Mouse (Mus musculus) megakaryocyte, embryonic 14.5 days (primary cell): ENCODE results near the gene BC017158. TPM values are rescaled to one million over a fixed set of nuclear protein-coding genes. Genes with fewer than 3 reads are reported as not detected.
A peak's percentile ranks its signal among the peaks of the same experiment; 100 is the strongest.

ENCODE experiments used
- H3K27me3 ChIP-seq: replicated peaks from 2 replicates; pipeline ENCODE3; 2012; ENCODE audit warnings: inconsistent platforms
- H3K36me3 ChIP-seq: replicated peaks from 2 replicates; pipeline ENCODE3; 2012; ENCODE audit warnings: low read length, inconsistent platforms, mixed read lengths
- H3K4me1 ChIP-seq: 2 replicates; pipeline ENCODE4 v1.6.1; 2012; ENCODE audit warnings: inconsistent platforms
- H3K4me3 ChIP-seq: replicated peaks from 2 replicates; pipeline ENCODE3; 2012; ENCODE audit warnings: moderate library complexity, mild to moderate bottlenecking, inconsistent platforms
- H3K9me3 ChIP-seq: 2 replicates; pipeline ENCODE4 v1.6.1; 2012; ENCODE audit warnings: inconsistent platforms
- FLI1 ChIP-seq: IDR thresholded peaks from 2 replicates; pipeline ENCODE4 v1.6.1; 2012; ENCODE audit warnings: low read length, inconsistent platforms, mixed read lengths
- GATA1 ChIP-seq: IDR thresholded peaks from 3 replicates; pipeline ENCODE4 v1.6.1; 2012; ENCODE audit warnings: mixed read lengths, low read length, inconsistent platforms, borderline replicate concordance
- polyA plus RNA-seq: library from polyadenylated mRNA; stranded (reverse); fragments of >175 nt; gene quantifications from 2 replicates; pipeline ENCODE4 v1.2.3, GENCODE M21; 2012; ENCODE audit warnings: low replicate concordance; ENCODE audit not compliant: insufficient read depth

BC017158 gene
- polyA plus RNA-seq, 1 experiment = 21.3 TPM

DNA sequence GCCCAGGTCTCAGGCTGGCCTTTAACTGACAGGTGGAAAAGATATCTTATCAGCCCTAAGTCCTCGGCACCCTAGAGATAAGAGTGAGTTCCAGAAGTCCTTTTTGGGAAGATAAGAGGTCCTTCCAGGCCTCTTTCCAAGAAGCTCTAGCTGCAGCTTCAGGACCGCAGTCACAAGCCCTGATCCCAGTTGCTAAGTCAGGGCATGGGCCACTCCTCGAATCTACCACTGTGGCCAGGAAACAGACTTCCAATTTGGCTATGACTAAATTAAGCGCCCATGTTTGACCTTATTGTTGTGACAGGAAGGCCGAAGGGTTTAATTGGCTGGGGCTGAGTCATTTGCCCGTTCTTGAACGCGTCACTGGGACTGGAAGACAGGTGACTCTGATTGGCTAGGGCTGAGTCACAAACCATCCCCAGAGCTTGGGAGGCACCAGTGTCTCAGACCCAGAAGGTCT is 12.3 kb upstream of the BC017158 start:
- no peak overlapping the region for H3K4me3 ChIP-seq
- TF ChIP-seq FLI1 (no peak), GATA1 (no peak)
- peaks cover 32% of the 10 kb centered on the region for H3K27me3 ChIP-seq
- peaks cover 46% of the 10 kb centered on the region for H3K4me1 ChIP-seq
- H3K9me3 ChIP-seq = no peaks in the 10 kb centered on the region
- no peaks in the 10 kb centered on the region for H3K36me3 ChIP-seq

- no peaks in the 10 kb centered on the region for H3K9me3 ChIP-seq
- peaks cover 46% of the 10 kb centered on the region for H3K4me1 ChIP-seq
- H3K4me3 ChIP-seq = no peak overlapping the region
- TF ChIP-seq FLI1 = no peak
- no peaks in the 10 kb centered on the region for H3K36me3 ChIP-seq
- H3K27me3 ChIP-seq = peaks cover 29% of the 10 kb centered on the region
These were observed 11.8 kb upstream of the BC017158 start for GRCm38 (mm10) chr7:128309776-128310175.

DNA sequence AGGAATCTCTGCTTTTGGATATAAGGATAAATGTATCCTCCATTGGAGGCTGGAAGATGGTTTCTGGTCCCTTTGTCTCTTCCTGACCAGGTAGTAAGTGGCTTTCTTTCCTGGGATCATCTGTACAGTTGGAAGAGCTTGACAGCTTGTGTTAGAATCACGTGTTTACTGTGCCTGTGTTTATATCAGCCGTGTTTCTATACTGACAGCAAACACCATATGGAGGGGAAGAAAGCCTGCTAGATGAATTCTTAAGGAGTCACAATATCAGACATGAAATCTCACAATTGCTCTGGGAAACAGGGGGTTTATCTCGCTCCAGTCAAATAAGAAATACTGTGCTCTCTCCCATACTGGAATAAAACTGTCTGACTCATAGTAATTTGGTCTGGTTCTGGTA is 11.2 kb upstream of the BC017158 start:
- no peak overlapping the region for H3K4me3 ChIP-seq
- peaks cover 46% of the 10 kb centered on the region for H3K4me1 ChIP-seq
- H3K9me3 ChIP-seq = no peaks in the 10 kb centered on the region
- TF ChIP-seq GATA1 (no peak), FLI1 (no peak)
- H3K27me3 ChIP-seq = peaks cover 24% of the 10 kb centered on the region
- H3K36me3 ChIP-seq = no peaks in the 10 kb centered on the region

GRCm38 (mm10) chr7:128307851-128308250 is 9.9 kb upstream of the BC017158 start:
- peaks cover 40% of the 10 kb centered on the region for H3K4me1 ChIP-seq
- H3K36me3 ChIP-seq = no peaks in the 10 kb centered on the region
- TF ChIP-seq FLI1 = no peak
- TF ChIP-seq GATA1 = no peak
- H3K4me3 ChIP-seq = no peak overlapping the region
- H3K27me3 ChIP-seq = peaks cover 22% of the 10 kb centered on the region
- H3K9me3 ChIP-seq = no peaks in the 10 kb centered on the region

DNA sequence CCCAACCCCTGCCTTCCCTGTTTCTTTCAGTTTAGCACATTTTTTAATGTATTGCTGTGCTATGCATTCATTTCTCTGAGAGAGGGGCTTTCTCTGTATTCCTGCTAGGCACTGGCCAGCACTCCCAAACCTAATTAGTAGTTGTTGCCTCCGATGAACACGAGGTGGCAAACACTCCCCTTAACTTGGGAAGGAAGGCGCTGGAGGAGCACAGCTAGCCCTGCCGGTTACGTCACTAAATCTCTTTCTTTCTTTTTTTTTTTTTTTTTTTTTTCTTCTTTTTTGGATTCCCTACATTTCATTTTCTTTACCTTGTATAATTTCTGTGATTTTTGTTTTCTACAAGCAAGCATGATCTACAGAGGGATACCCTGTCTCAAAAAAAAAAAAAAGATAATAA is 6.9 kb upstream of the BC017158 start:
- H3K4me3 ChIP-seq = no peak overlapping the region
- peaks cover 14% of the 10 kb centered on the region for H3K27me3 ChIP-seq
- peaks cover 19% of the 10 kb centered on the region for H3K4me1 ChIP-seq
- H3K36me3 ChIP-seq = no peaks in the 10 kb centered on the region
- H3K9me3 ChIP-seq = no peaks in the 10 kb centered on the region
- no peak for TF ChIP-seq GATA1
- no peak for TF ChIP-seq FLI1

DNA sequence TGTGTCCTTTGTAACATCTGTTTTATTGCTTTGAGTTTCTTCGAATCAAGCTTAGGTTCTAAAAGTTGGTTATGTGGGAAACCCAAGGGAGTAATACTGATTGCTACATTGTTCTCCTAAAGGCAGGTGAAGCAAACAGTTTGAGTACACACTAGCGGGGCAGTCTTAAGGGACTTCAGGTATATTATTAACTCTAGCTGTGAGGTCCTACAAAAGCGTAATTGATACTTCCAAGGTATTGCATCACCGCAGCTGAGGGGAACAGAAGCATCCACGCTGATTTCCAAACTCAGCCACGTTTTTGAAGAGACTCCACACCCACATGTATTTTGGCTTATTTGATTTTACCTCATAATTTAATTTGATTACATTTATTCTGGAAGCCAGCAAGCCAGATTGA is 6.2 kb upstream of the BC017158 start:
- Histone ChIP-seq H3K4me1 (peaks cover 14% of the 10 kb centered on the region), H3K4me3 (no peak overlapping the region), H3K36me3 (no peaks in the 10 kb centered on the region), H3K9me3 (no peaks in the 10 kb centered on the region), H3K27me3 (peaks cover 15% of the 10 kb centered on the region)
- TF ChIP-seq FLI1 (no peak), GATA1 (no peak)

- peaks cover 18% of the 10 kb centered on the region for H3K4me1 ChIP-seq
- H3K27me3 ChIP-seq = peaks cover 15% of the 10 kb centered on the region
- no peaks in the 10 kb centered on the region for H3K36me3 ChIP-seq
- no peaks in the 10 kb centered on the region for H3K9me3 ChIP-seq
- TF ChIP-seq FLI1 = no peak
- TF ChIP-seq GATA1 = no peak
- H3K4me3 ChIP-seq = no peak overlapping the region
These were observed 4.2 kb upstream of the BC017158 start for GRCm38 (mm10) chr7:128302151-128302550.

- Histone ChIP-seq H3K4me1 (peaks cover 29% of the 10 kb centered on the region), H3K9me3 (no peaks in the 10 kb centered on the region), H3K36me3 (peaks cover 2% of the 10 kb centered on the region), H3K27me3 (peaks cover 15% of the 10 kb centered on the region), H3K4me3 (no peak overlapping the region)
- TF ChIP-seq GATA1 (no peak), FLI1 (no peak)
These were observed 3.0 kb upstream of the BC017158 start for GRCm38 (mm10) chr7:128300952-128301351.

DNA sequence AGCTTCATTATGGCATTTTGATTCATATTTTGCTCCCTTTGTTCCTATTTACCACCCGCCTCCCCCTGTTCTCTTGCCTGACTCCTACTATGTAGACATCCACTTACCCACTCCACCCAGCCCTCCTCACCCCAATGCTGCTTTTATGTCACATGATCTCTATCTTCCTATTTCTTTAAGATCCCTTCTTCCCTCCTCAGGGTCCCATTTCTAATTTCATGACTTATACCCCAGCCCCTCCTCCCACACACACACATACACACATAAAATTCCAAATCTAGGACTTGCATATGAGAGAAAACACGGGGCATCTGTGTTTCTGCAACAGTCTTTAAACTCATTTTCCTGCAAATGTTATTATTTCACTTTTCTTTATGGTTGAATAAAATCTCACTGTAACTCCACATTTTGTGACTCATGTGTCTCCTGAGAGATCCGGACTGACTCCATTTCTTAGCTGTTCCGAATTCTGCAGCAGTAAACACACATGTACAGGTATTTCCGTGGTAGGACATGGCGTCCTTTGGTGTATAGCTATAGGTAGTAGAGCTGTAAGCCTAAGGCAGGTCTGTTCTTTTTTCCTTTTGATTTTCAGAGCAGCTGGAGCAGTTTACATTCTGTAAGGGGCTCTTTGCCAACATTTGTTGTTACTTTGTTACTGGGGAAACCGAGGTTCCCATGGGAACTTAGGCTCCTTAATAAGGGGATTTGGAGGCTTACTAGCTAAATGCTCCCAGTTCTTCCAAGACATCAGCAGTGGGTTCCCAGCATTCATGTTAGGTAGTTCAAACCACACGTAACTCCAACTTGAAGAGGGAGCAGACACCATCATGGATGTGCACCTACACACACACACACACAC is 742 bp upstream of the BC017158 start:
- no peak for TF ChIP-seq FLI1
- TF ChIP-seq GATA1 = no peak
- H3K9me3 ChIP-seq = no peaks in the 10 kb centered on the region
- peak overlapping the region; percentile 97 for H3K4me3 ChIP-seq
- peaks cover 10% of the 10 kb centered on the region for H3K27me3 ChIP-seq
- peaks cover 21% of the 10 kb centered on the region for H3K36me3 ChIP-seq
- peaks cover 34% of the 10 kb centered on the region for H3K4me1 ChIP-seq

DNA sequence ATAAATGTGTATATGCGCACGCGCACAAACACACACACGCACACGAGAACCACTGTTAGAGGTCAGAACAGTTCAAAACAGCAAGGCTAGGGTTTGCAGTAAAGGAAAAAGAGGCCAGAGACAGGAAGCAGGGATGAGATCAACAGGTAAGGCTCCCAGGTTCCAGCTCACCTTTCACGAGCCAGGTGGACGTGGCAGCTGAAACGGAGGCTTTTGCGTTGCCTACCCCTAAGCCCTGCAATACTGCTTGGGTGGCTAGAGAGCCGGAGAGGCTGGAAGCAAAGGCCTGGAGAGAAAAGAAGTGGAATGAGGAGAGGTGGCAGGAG is 716 bp downstream of the BC017158 start:
- no peak for TF ChIP-seq GATA1
- TF ChIP-seq FLI1 = no peak
- no peaks in the 10 kb centered on the region for H3K9me3 ChIP-seq
- H3K4me1 ChIP-seq = peaks cover 34% of the 10 kb centered on the region
- peaks cover 33% of the 10 kb centered on the region for H3K36me3 ChIP-seq
- H3K4me3 ChIP-seq = peak overlapping the region; percentile 97
- peaks cover 7% of the 10 kb centered on the region for H3K27me3 ChIP-seq

DNA sequence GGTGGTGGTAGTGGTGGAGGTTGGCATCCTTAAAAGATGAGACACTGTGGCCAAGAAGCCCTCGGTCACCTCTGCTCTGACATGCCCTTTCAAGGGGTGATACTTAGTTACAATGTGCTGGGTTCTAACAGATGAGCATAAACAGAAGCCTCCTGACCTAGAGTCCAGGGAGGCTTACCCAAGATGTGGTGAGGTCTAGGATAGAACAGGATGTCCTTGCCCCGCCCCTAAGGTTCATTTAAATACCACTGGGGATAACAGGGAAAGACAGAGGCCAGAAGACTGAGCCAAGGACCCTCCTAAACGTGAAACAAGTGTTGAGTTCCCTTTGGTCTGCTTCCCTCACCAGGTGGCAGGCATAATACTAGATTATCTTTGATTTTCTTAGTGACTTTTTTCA is 1.5 kb downstream of the BC017158 start:
- Histone ChIP-seq H3K27me3 (peaks cover 5% of the 10 kb centered on the region), H3K4me3 (peak overlapping the region; percentile 17), H3K36me3 (peaks cover 40% of the 10 kb centered on the region), H3K4me1 (peaks cover 34% of the 10 kb centered on the region), H3K9me3 (no peaks in the 10 kb centered on the region)
- no peak for TF ChIP-seq FLI1
